Mouse (Mus musculus): ENCODE data around the gene Rreb1.

The Rreb1 gene

GRCm38 (mm10) chr13:37876836-37877235, 98.6 kb downstream of the Rreb1 start:
- no peak for DNase-seq (ENCODE audit: low spot score in 2 of 2)

GRCm38 (mm10) chr13:37877241-37877640, 99.0 kb downstream of the Rreb1 start:
- DNase-seq (ENCODE audit: low spot score in 2 of 2) = no peak

- DNase-seq (ENCODE audit: low spot score in 2 of 2) = no peak
Measured at GRCm38 (mm10) chr13:37878918-37879331, 100.7 kb downstream of the Rreb1 start.

GRCm38 (mm10) chr13:37879556-37879955, 101.4 kb downstream of the Rreb1 start:
- no peak for DNase-seq (ENCODE audit: low spot score in 2 of 2)

- DNase-seq (ENCODE audit: low spot score in 2 of 2) = no peak
Measured at GRCm38 (mm10) chr13:37880035-37880434, 101.8 kb downstream of the Rreb1 start.

- DNase-seq (ENCODE audit: low spot score in 2 of 2) = peak; percentile 32 to 39
Measured at GRCm38 (mm10) chr13:37880581-37881130, 102.5 kb downstream of the Rreb1 start.

GRCm38 (mm10) chr13:37882521-37882920, 104.3 kb downstream of the Rreb1 start:
- DNase-seq (ENCODE audit: low spot score in 2 of 2) = no peak

GRCm38 (mm10) chr13:37883008-37883407, 104.8 kb downstream of the Rreb1 start:
- DNase-seq (ENCODE audit: low spot score in 2 of 2) = no peak

GRCm38 (mm10) chr13:37885392-37885791, 107.2 kb downstream of the Rreb1 start:
- DNase-seq (ENCODE audit: low spot score in 2 of 2) = no peak

- DNase-seq (ENCODE audit: low spot score in 2 of 2) = no peak
Measured at GRCm38 (mm10) chr13:37886024-37886423, 107.8 kb downstream of the Rreb1 start.

- no peak for DNase-seq (ENCODE audit: low spot score in 2 of 2)
Measured at GRCm38 (mm10) chr13:37894756-37895155, 116.6 kb downstream of the Rreb1 start.

GRCm38 (mm10) chr13:37895564-37896254, 117.5 kb downstream of the Rreb1 start:
- no peak for DNase-seq (ENCODE audit: low spot score in 2 of 2)

- no peak for DNase-seq (ENCODE audit: low spot score in 2 of 2)
Measured at GRCm38 (mm10) chr13:37896423-37896822, 118.2 kb downstream of the Rreb1 start.

- no peak for DNase-seq (ENCODE audit: low spot score in 2 of 2)
Measured at GRCm38 (mm10) chr13:37898772-37899171, 120.6 kb downstream of the Rreb1 start.

- DNase-seq (ENCODE audit: low spot score in 2 of 2) = no peak
Measured at GRCm38 (mm10) chr13:37903036-37903435, 124.8 kb downstream of the Rreb1 start.

- DNase-seq (ENCODE audit: low spot score in 2 of 2) = no peak
Measured at GRCm38 (mm10) chr13:37903476-37903875, 125.3 kb downstream of the Rreb1 start.

GRCm38 (mm10) chr13:37904436-37904835, 126.2 kb downstream of the Rreb1 start:
- DNase-seq (ENCODE audit: low spot score in 2 of 2) = no peak

GRCm38 (mm10) chr13:37908061-37908460, 129.9 kb downstream of the Rreb1 start:
- DNase-seq (ENCODE audit: low spot score in 2 of 2) = no peak

GRCm38 (mm10) chr13:37908493-37908892, 130.3 kb downstream of the Rreb1 start:
- no peak for DNase-seq (ENCODE audit: low spot score in 2 of 2)

GRCm38 (mm10) chr13:37909225-37909624, 131.0 kb downstream of the Rreb1 start:
- DNase-seq (ENCODE audit: low spot score in 2 of 2) = no peak

GRCm38 (mm10) chr13:37912011-37912410, 133.8 kb downstream of the Rreb1 start:
- DNase-seq (ENCODE audit: low spot score in 2 of 2) = no peak

GRCm38 (mm10) chr13:37912591-37913467, 134.6 kb downstream of the Rreb1 start:
- no peak for DNase-seq (ENCODE audit: low spot score in 2 of 2)

GRCm38 (mm10) chr13:37913963-37914362, 135.8 kb downstream of the Rreb1 start:
- no peak for DNase-seq (ENCODE audit: low spot score in 2 of 2)
